Mouse (Mus musculus): Measurements from ENCODE around the gene Zfp791.

DNA sequence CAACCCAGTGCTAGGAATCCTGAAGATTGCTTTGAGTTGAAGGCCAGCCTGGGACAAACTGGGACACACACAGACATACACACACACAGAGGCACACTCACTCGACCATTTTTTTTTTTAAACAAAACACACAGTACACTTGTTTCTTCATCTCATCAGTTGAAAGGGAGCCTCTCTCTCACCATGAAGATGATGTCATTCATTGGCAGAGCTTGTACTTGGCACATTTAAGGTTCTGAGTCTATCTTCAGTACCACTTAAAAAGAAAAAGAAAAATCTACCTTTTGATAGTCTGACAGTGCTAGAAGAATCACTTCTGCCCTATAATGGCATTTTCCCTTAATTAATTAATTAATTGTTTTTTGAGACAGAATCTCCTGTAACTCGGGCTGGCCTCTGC is 34.1 kb downstream of the Zfp791 start:
- TF ChIP-seq CTCF (IDR thresholded peaks at IDR 0.05; ENCODE audit: insufficient read depth, low read depth, low read length) (no peak), POLR2A (IDR thresholded peaks at IDR 0.05; ENCODE audit: insufficient read depth, low read depth, low read length) (no peak)
